Mouse (Mus musculus) erythroblast, embryonic 14.5 days (primary cell): Measurements from ENCODE around the gene Chd1. TPM values are rescaled to one million over a fixed set of nuclear protein-coding genes. Genes with fewer than 3 reads are reported as not detected.

Experiments used
- H3K27me3 ChIP-seq: 2 replicates; pipeline ENCODE4 v1.6.1; 2012; ENCODE audit warnings: inconsistent platforms; ENCODE audit not compliant: control insufficient read depth
- H3K36me3 ChIP-seq: 2 replicates; pipeline ENCODE4 v1.6.1; 2012; ENCODE audit warnings: mild to moderate bottlenecking, inconsistent platforms; ENCODE audit not compliant: control insufficient read depth
- H3K4me1 ChIP-seq: 2 replicates; pipeline ENCODE4 v1.6.1; 2012; ENCODE audit warnings: inconsistent platforms; ENCODE audit not compliant: control insufficient read depth
- H3K4me3 ChIP-seq: replicated peaks from 2 replicates; pipeline ENCODE3; 2012; ENCODE audit warnings: moderate library complexity, mild to moderate bottlenecking, inconsistent platforms
- H3K9me3 ChIP-seq: 2 replicates; pipeline ENCODE4 v1.6.1; 2012; ENCODE audit warnings: low read length, inconsistent platforms, mixed read lengths; ENCODE audit not compliant: control insufficient read depth
- GATA1 ChIP-seq: IDR thresholded peaks from 2 replicates; pipeline ENCODE4 v1.6.1; 2012; ENCODE audit warnings: low read length, inconsistent platforms, mixed read lengths
- TAL1 ChIP-seq: IDR thresholded peaks from 3 replicates; pipeline ENCODE4 v1.6.1; 2012; ENCODE audit warnings: low read length, inconsistent platforms, mixed read lengths
- polyA plus RNA-seq: library from polyadenylated mRNA; stranded (reverse); fragments of >175 nt; gene quantifications from 2 replicates; pipeline ENCODE4 v1.2.3, GENCODE M21; 2012

The Chd1 gene
- polyA plus RNA-seq, 1 experiment = 1.4 TPM

- Histone ChIP-seq H3K9me3 (no peaks in the 10 kb centered on the region), H3K27me3 (no peaks in the 10 kb centered on the region), H3K4me3 (no peak overlapping the region), H3K4me1 (no peaks in the 10 kb centered on the region), H3K36me3 (no peaks in the 10 kb centered on the region)
- TF ChIP-seq GATA1 = no peak
- TF ChIP-seq TAL1 = no peak
Observed at GRCm38 (mm10) chr17:15804008-15804812, 99.4 kb downstream of the Chd1 start.

- Histone ChIP-seq H3K27me3 (no peaks in the 10 kb centered on the region), H3K4me1 (no peaks in the 10 kb centered on the region), H3K4me3 (no peak overlapping the region), H3K36me3 (no peaks in the 10 kb centered on the region), H3K9me3 (no peaks in the 10 kb centered on the region)
- TF ChIP-seq TAL1 (no peak), GATA1 (no peak)
Observed at GRCm38 (mm10) chr17:15807295-15807984, 102.7 kb downstream of the Chd1 start.

DNA sequence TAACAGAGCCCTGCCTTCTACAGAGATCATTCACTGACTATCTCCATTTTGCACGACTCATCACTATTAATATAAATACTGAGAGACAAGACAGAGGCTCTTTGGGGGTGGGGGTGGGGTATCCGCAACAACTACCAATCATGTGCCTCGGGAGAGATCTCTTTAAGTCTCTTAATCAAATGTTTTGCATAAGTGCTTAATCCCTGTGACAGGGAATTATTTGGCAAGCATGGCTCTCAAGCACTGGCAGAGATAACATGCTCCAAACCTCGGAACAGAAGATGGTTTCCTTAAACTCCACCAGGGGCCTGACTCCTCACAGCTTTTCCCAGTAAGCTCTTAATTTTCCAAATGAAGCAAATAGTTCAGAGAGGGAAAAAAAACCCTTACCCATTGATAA, 103.2 kb downstream of the Chd1 start:
- no peaks in the 10 kb centered on the region for H3K4me1 ChIP-seq
- H3K36me3 ChIP-seq = no peaks in the 10 kb centered on the region
- H3K4me3 ChIP-seq = no peak overlapping the region
- TF ChIP-seq TAL1 (no peak), GATA1 (no peak)
- H3K9me3 ChIP-seq = no peaks in the 10 kb centered on the region
- no peaks in the 10 kb centered on the region for H3K27me3 ChIP-seq

- no peak for TF ChIP-seq GATA1
- no peak overlapping the region for H3K4me3 ChIP-seq
- no peaks in the 10 kb centered on the region for H3K27me3 ChIP-seq
- no peaks in the 10 kb centered on the region for H3K4me1 ChIP-seq
- H3K36me3 ChIP-seq = no peaks in the 10 kb centered on the region
- no peaks in the 10 kb centered on the region for H3K9me3 ChIP-seq
Observed at GRCm38 (mm10) chr17:15808468-15809374, 104.0 kb downstream of the Chd1 start.

DNA sequence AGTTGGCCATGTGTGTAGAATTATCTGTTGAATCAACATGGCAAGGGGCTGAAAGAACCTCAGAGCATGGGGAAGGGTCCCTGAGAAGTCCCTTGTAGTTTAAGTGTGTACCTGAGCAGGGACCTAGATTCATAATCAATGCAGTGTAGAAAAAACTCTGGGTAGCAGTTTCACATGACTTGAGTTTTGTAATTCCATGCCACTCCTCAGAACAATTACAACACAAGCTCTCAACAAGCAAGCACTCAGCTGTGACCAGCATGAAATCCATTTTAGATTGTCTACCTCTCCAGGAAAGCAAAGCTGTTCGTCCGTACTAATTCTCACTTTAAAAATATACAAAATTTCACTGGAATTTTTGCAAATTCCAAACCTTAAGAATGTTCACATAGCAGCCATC, 105.2 kb downstream of the Chd1 start:
- TF ChIP-seq TAL1 (no peak), GATA1 (no peak)
- Histone ChIP-seq H3K36me3 (no peaks in the 10 kb centered on the region), H3K4me3 (no peak overlapping the region), H3K27me3 (no peaks in the 10 kb centered on the region), H3K9me3 (no peaks in the 10 kb centered on the region), H3K4me1 (no peaks in the 10 kb centered on the region)

- H3K4me3 ChIP-seq = no peak overlapping the region
- no peaks in the 10 kb centered on the region for H3K27me3 ChIP-seq
- H3K9me3 ChIP-seq = no peaks in the 10 kb centered on the region
- no peaks in the 10 kb centered on the region for H3K4me1 ChIP-seq
- TF ChIP-seq GATA1 (no peak), TAL1 (no peak)
- H3K36me3 ChIP-seq = no peaks in the 10 kb centered on the region
Observed at GRCm38 (mm10) chr17:15812136-15812778, 107.5 kb downstream of the Chd1 start.

- no peaks in the 10 kb centered on the region for H3K36me3 ChIP-seq
Observed at GRCm38 (mm10) chr17:15813658-15814212, 109.0 kb downstream of the Chd1 start.

GRCm38 (mm10) chr17:15815312-15816018, 110.7 kb downstream of the Chd1 start:
- TF ChIP-seq GATA1 (no peak), TAL1 (no peak)
- Histone ChIP-seq H3K27me3 (no peaks in the 10 kb centered on the region), H3K4me3 (no peak overlapping the region), H3K4me1 (no peaks in the 10 kb centered on the region), H3K9me3 (no peaks in the 10 kb centered on the region), H3K36me3 (no peaks in the 10 kb centered on the region)

More at GRCm38 (mm10) chr17:15813658-15814212, 109.0 kb downstream of the Chd1 start:
- Histone ChIP-seq H3K4me1 (no peaks in the 10 kb centered on the region), H3K4me3 (no peak overlapping the region), H3K27me3 (no peaks in the 10 kb centered on the region), H3K9me3 (no peaks in the 10 kb centered on the region)
- TF ChIP-seq GATA1 (no peak), TAL1 (no peak)
